Mouse (Mus musculus): ENCODE data around the gene Gfpt1.

- TF ChIP-seq CTCF (IDR thresholded peaks at IDR 0.05) (no peak), EP300 (IDR thresholded peaks at IDR 0.05) (no peak)
Observed at GRCm38 (mm10) chr6:87111493-87111892, 68.8 kb downstream of the Gfpt1 start.

Measured in lung, postnatal 0 days (tissue).